8 mouse cellular contexts compared by ENCODE assay signal in genomic region chr11:70688372-70688771, GRCm38 (mm10). TPM values are rescaled to one million over a fixed set of nuclear protein-coding genes. Genes with fewer than 3 reads are reported as not detected.
DNase-seq lines count a peak whose midpoint lies in the region; ATAC-seq and TF ChIP-seq lines count a peak whose summit lies in the region.

No protein-coding gene starts in this region.

- peak overlapping the region; percentile 80 for H3K4me3 ChIP-seq in heart, embryonic 11.5 days (ENCODE audit: low read depth, low read length)
- H3K4me3 ChIP-seq in G1E (ENCODE audit: low read depth, low read length) (peak overlapping the region; percentile 88), macrophage (ENCODE audit: inconsistent target) (peak overlapping the region; percentile 55)
- peak overlapping the region; percentile 86 for H3K4me3 ChIP-seq in heart, embryonic 16.5 days (ENCODE audit: low read length)

- peaks cover 19% of the 10 kb centered on the region for H3K4me1 ChIP-seq in heart, embryonic 11.5 days (ENCODE audit: control insufficient read depth, insufficient read depth, low read length)
- peaks cover 27% of the 10 kb centered on the region for H3K4me1 ChIP-seq in G1E (ENCODE audit: insufficient read depth, low read depth, low read length)
- peaks cover 23% of the 10 kb centered on the region for H3K4me1 ChIP-seq in heart, embryonic 16.5 days (ENCODE audit: control insufficient read depth, insufficient read depth, low read length)

- ATAC-seq in heart, embryonic 11.5 days (replicated peaks; ENCODE audit: insufficient number of reproducible peaks, low FRiP score, low TSS enrichment) = no peak
- ATAC-seq in G1E (ENCODE audit: extremely low read depth, insufficient number of reproducible peaks, low FRiP score, poor library complexity, severe bottlenecking) = no peak
- ATAC-seq in heart, embryonic 16.5 days (replicated peaks; ENCODE audit: extremely low read depth, insufficient read depth, low FRiP score) = no peak

- H3K79me2 ChIP-seq in macrophage (ENCODE audit: inconsistent target) = peaks cover 38% of the 10 kb centered on the region

- 0 out of 2 replicates have a peak, but pooled peaks cover 4% of the 10 kb centered on the region for H3K36me3 ChIP-seq in heart, embryonic 11.5 days (ENCODE audit: control insufficient read depth, insufficient read depth, low read length)
- peaks cover 32% of the 10 kb centered on the region for H3K36me3 ChIP-seq in G1E (replicated peaks)
- H3K36me3 ChIP-seq in heart, embryonic 16.5 days (ENCODE audit: control insufficient read depth, insufficient read depth) = peaks cover 11% of the 10 kb centered on the region; the same call in 1 of the 2 replicates
- peaks cover 20% of the 10 kb centered on the region; the same call in 1 of the 2 replicates for H3K36me3 ChIP-seq in macrophage (ENCODE audit: inconsistent target)

- peak overlapping the region; percentile 73 for H3K27ac ChIP-seq in heart, embryonic 11.5 days (ENCODE audit: low read depth, low read length)
- H3K27ac ChIP-seq in heart, embryonic 16.5 days (ENCODE audit: low read length) = peak overlapping the region; percentile 92
- H3K27ac ChIP-seq in macrophage = peak overlapping the region; percentile 72

- WGBS in heart, embryonic 11.5 days (ENCODE audit: insufficient replicate concordance) = 13% methylated on average over 8 of the region's 8 CpGs
- whole genome bisulfite sequencing in heart, embryonic 16.5 days = 16% methylated on average over 8 of the region's 8 CpGs
- WGBS in macrophage (ENCODE audit: missing documents) = 53% methylated on average over 8 of the region's 8 CpGs

- H3K27me3 ChIP-seq in heart, embryonic 11.5 days (ENCODE audit: control insufficient read depth, insufficient read depth, low read length) = no peaks in the 10 kb centered on the region
- H3K27me3 ChIP-seq in G1E (ENCODE audit: insufficient read depth, low read length) = peaks cover 3% of the 10 kb centered on the region; the same call in 1 of the 2 replicates
- no peaks in the 10 kb centered on the region for H3K27me3 ChIP-seq in heart, embryonic 16.5 days (ENCODE audit: control insufficient read depth, insufficient read depth, low read length)

- no peak for TF ChIP-seq CTCF in G1E (IDR thresholded peaks at IDR 0.05; ENCODE audit: low read depth, low read length)

- no peak for DNase-seq in heart, adult 11 months
- no peak for DNase-seq in G1E (ENCODE audit: low spot score)
- no peak for DNase-seq in spleen, postnatal 4 days (ENCODE audit: low spot score in 2 of 2)
- DNase-seq in frontal cortex, postnatal 25 days (ENCODE audit: low spot score in 2 of 2) = no peak
- no peak for DNase-seq in spleen, adult 12 weeks (ENCODE audit: low spot score)

- peak overlapping the region; percentile 88 for H3K9ac ChIP-seq in heart, embryonic 11.5 days (ENCODE audit: low read depth, low read length)
- H3K9ac ChIP-seq in heart, embryonic 16.5 days (ENCODE audit: low read length) = peak overlapping the region; percentile 92

- H3K9me3 ChIP-seq in heart, embryonic 11.5 days (replicated peaks; ENCODE audit: control insufficient read depth, low read length) = no peaks in the 10 kb centered on the region
- no peaks in the 10 kb centered on the region for H3K9me3 ChIP-seq in G1E (replicated peaks)
- no peaks in the 10 kb centered on the region for H3K9me3 ChIP-seq in heart, embryonic 16.5 days (replicated peaks; ENCODE audit: control insufficient read depth, low read length)

- H3K4me2 ChIP-seq in heart, embryonic 11.5 days = peak overlapping the region; percentile 96
- H3K4me2 ChIP-seq in heart, embryonic 16.5 days (ENCODE audit: low read depth, low read length) = peak overlapping the region; percentile 93

RNA-seq across cellular contexts. Expression of gene Camta2, which starts 0.5 kb away (rescaled TPM):
- polyA plus RNA-seq in heart, embryonic 11.5 days (2014; fragmentation: Nextera tagmentation; extraction: Ambion mirVana) = 10.6 and 14.4 TPM in 2 replicates
- total RNA-seq in G1E (2014; fragmentation: Nextera tagmentation) (21.1 and 25.4 TPM in 2 replicates), G1E (2017) (3.5 and 5.3 TPM in 2 replicates)
- polyA plus RNA-seq in G1E (2012) (14.7 and 21.2 TPM in 2 replicates), macrophage (2018) (35.3 to 53.1 TPM (median 41.4 TPM) in 3 replicates)
- polyA plus RNA-seq in heart, embryonic 16.5 days (2015; fragmentation: Nextera tagmentation; extraction: Ambion mirVana) = 15.0 and 15.6 TPM in 2 replicates
- 100 to 1,000 TPM; 124 to 580 (median 347) TPM for total RNA-seq in macrophage (2018; cell fraction: chromatin; rRNA removed)
- 10 to 100 TPM; 40.2 to 91.1 (median 66.6) TPM for total RNA-seq in macrophage (2018; cell fraction: cytosol; rRNA removed)
- 100 to 1,000 TPM; 107 to 336 (median 211) TPM for total RNA-seq in macrophage (2018; cell fraction: nucleus; rRNA removed)

RNA-seq across cellular contexts. Expression of gene Inca1, which starts 11.6 kb away (rescaled TPM):
- polyA plus RNA-seq in heart, embryonic 11.5 days (2014; fragmentation: Nextera tagmentation; extraction: Ambion mirVana) = 0.89 and 2.2 TPM in 2 replicates
- total RNA-seq in G1E (2014; fragmentation: Nextera tagmentation) (3.7 and 5.2 TPM in 2 replicates), G1E (2017) (0.93 and 1.2 TPM in 2 replicates)
- polyA plus RNA-seq in G1E (2012) (0.24 and 0.36 TPM in 2 replicates), macrophage (2018) (0.32 to 0.85 TPM (median 0.36 TPM) in 3 replicates)
- polyA plus RNA-seq in heart, embryonic 16.5 days (2015; fragmentation: Nextera tagmentation; extraction: Ambion mirVana) = 1.2 and 1.4 TPM in 2 replicates
- total RNA-seq in macrophage (2018; cell fraction: chromatin; rRNA removed) = 1 to 10 TPM in 25 of 26 experiments, under 1 TPM in 1; 0.70 to 5.2 (median 2.2) TPM
- 1 to 10 TPM in 1 of 26 experiments, under 1 TPM in 25; 0.24 to 1.1 (median 0.41) TPM for total RNA-seq in macrophage (2018; cell fraction: cytosol; rRNA removed)
- total RNA-seq in macrophage (2018; cell fraction: nucleus; rRNA removed) = 1 to 10 TPM in 17 of 26 experiments, under 1 TPM in 6, not detected in 3; 0.68 to 3.4 (median 1.3) TPM

RNA-seq across cellular contexts. Expression of gene Kif1c, which starts 12.0 kb away (rescaled TPM):
- 9.8 and 11.4 TPM in 2 replicates for polyA plus RNA-seq in heart, embryonic 11.5 days (2014; fragmentation: Nextera tagmentation; extraction: Ambion mirVana)
- total RNA-seq in G1E (2014; fragmentation: Nextera tagmentation) = 11.6 and 11.7 TPM in 2 replicates
- total RNA-seq in G1E (2017) = 12.3 and 13.9 TPM in 2 replicates
- 30.4 and 38.8 TPM in 2 replicates for polyA plus RNA-seq in G1E (2012)
- 5.1 and 5.2 TPM in 2 replicates for polyA plus RNA-seq in heart, embryonic 16.5 days (2015; fragmentation: Nextera tagmentation; extraction: Ambion mirVana)
- total RNA-seq in macrophage (2018; cell fraction: chromatin; rRNA removed) = 100 to 1,000 TPM in 6 of 26 experiments, 10 to 100 TPM in 20; 31.0 to 191 (median 81.2) TPM
- 10 to 100 TPM; 53.9 to 92.7 (median 74.4) TPM for total RNA-seq in macrophage (2018; cell fraction: cytosol; rRNA removed)
- 100 to 1,000 TPM in 2 of 26 experiments, 10 to 100 TPM in 24; 40.8 to 102 (median 70.2) TPM for total RNA-seq in macrophage (2018; cell fraction: nucleus; rRNA removed)
- 60.6 to 75.9 TPM (median 62.3 TPM) in 3 replicates for polyA plus RNA-seq in macrophage (2018)

RNA-seq across cellular contexts. Expression of gene Spag7, which starts 19.2 kb away (rescaled TPM):
- polyA plus RNA-seq in heart, embryonic 11.5 days (2014; fragmentation: Nextera tagmentation; extraction: Ambion mirVana) = 187 and 201 TPM in 2 replicates
- total RNA-seq in G1E (2014; fragmentation: Nextera tagmentation) (64.2 and 66.9 TPM in 2 replicates), G1E (2017) (64.6 and 81.5 TPM in 2 replicates)
- polyA plus RNA-seq in G1E (2012) (152 and 196 TPM in 2 replicates), macrophage (2018) (72.0 to 176 TPM (median 83.0 TPM) in 3 replicates)
- polyA plus RNA-seq in heart, embryonic 16.5 days (2015; fragmentation: Nextera tagmentation; extraction: Ambion mirVana) = 186 and 191 TPM in 2 replicates
- total RNA-seq in macrophage (2018; cell fraction: chromatin; rRNA removed) = 10 to 100 TPM; 17.1 to 67.8 (median 46.7) TPM
- 10 to 100 TPM; 38.5 to 72.4 (median 53.2) TPM for total RNA-seq in macrophage (2018; cell fraction: cytosol; rRNA removed)
- 10 to 100 TPM; 21.5 to 47.9 (median 32.1) TPM for total RNA-seq in macrophage (2018; cell fraction: nucleus; rRNA removed)

RNA-seq across cellular contexts. Expression of gene Eno3, which starts 31.4 kb away (rescaled TPM):
- 272 and 313 TPM in 2 replicates for polyA plus RNA-seq in heart, embryonic 11.5 days (2014; fragmentation: Nextera tagmentation; extraction: Ambion mirVana)
- total RNA-seq in G1E (2014; fragmentation: Nextera tagmentation) = 19.0 and 25.3 TPM in 2 replicates
- total RNA-seq in G1E (2017) = 21.9 and 24.5 TPM in 2 replicates
- polyA plus RNA-seq in G1E (2012) = 3.1 and 5.7 TPM in 2 replicates
- 578 and 593 TPM in 2 replicates for polyA plus RNA-seq in heart, embryonic 16.5 days (2015; fragmentation: Nextera tagmentation; extraction: Ambion mirVana)
- total RNA-seq in macrophage (2018; cell fraction: chromatin; rRNA removed) = 10 to 100 TPM in 19 of 26 experiments, 1 to 10 TPM in 7; 3.6 to 24.3 (median 14.3) TPM
- 1 to 10 TPM; 2.5 to 4.6 (median 3.9) TPM for total RNA-seq in macrophage (2018; cell fraction: cytosol; rRNA removed)
- 10 to 100 TPM in 6 of 26 experiments, 1 to 10 TPM in 20; 3.0 to 16.2 (median 7.7) TPM for total RNA-seq in macrophage (2018; cell fraction: nucleus; rRNA removed)
- polyA plus RNA-seq in macrophage (2018) = 3.0 to 5.4 TPM (median 4.8 TPM) in 3 replicates
